Mouse (Mus musculus) thymus, adult 2 months (tissue): Measurements from ENCODE around the gene Adgrg2. TPM values are rescaled to one million over a fixed set of nuclear protein-coding genes. Genes with fewer than 3 reads are reported as not detected.

Experiments
- DNase-seq: peaks from one replicate; pipeline ENCODE4 v3.0.0; 2021
- H3K27ac ChIP-seq: fragments of 200-500 bp; 2 replicates; pipeline ENCODE4 v1.5.1; 2012; ENCODE audit warnings: low read length, control low read depth; ENCODE audit not compliant: control insufficient read depth, insufficient read depth
- H3K27me3 ChIP-seq: fragments of 200-500 bp; 2 replicates; pipeline ENCODE4 v1.6.1; 2012; ENCODE audit warnings: mild to moderate bottlenecking, low read length, moderate library complexity, mixed read lengths; ENCODE audit not compliant: control insufficient read depth, insufficient read depth
- H3K36me3 ChIP-seq: fragments of 200-500 bp; 2 replicates; pipeline ENCODE4 v1.6.1; 2012; ENCODE audit warnings: mild to moderate bottlenecking, low read length, moderate library complexity; ENCODE audit not compliant: control insufficient read depth, insufficient read depth
- H3K4me1 ChIP-seq: fragments of 200-500 bp; replicated peaks from 2 replicates; pipeline ENCODE4 v1.6.1; 2012; ENCODE audit warnings: low read length; ENCODE audit not compliant: control insufficient read depth, insufficient read depth
- H3K4me3 ChIP-seq: fragments of 200-500 bp; 2 replicates; pipeline ENCODE4 v1.5.1; 2012; ENCODE audit warnings: mild to moderate bottlenecking, low read length, control low read depth, moderate library complexity; ENCODE audit not compliant: control insufficient read depth, insufficient read depth
- CTCF ChIP-seq: fragments of 200-500 bp; IDR thresholded peaks from 2 replicates; pipeline ENCODE4 v1.5.1; 2012; ENCODE audit warnings: mild to moderate bottlenecking, control low read depth, low read length, moderate library complexity, borderline replicate concordance; ENCODE audit not compliant: control insufficient read depth, poor library complexity, insufficient read depth; ENCODE audit errors: extremely low read depth
- POLR2A ChIP-seq: fragments of 200-500 bp; IDR thresholded peaks from 2 replicates; pipeline ENCODE4 v1.6.1; 2012; ENCODE audit warnings: mild to moderate bottlenecking, low read length, control low read depth, moderate library complexity; ENCODE audit not compliant: control insufficient read depth, poor library complexity, insufficient read depth; ENCODE audit errors: extremely low read depth
- WGBS: fragments of 180-500 bp; shearing (Covaris S2); methylation state at CpG from one replicate; pipeline ENCODE4 v1.1.7; 2018; 5-methylcytosine and 5-hydroxymethylcytosine counted together
- polyA plus RNA-seq: library from polyadenylated mRNA; depleted of rRNA; stranded (reverse); fragments of >200 nt; gene quantifications from 2 replicates; pipeline ENCODE4 v1.2.3, GENCODE M21; 2012

Adgrg2 gene
- polyA plus RNA-seq, 1 experiment, result 4.0 TPM

DNA sequence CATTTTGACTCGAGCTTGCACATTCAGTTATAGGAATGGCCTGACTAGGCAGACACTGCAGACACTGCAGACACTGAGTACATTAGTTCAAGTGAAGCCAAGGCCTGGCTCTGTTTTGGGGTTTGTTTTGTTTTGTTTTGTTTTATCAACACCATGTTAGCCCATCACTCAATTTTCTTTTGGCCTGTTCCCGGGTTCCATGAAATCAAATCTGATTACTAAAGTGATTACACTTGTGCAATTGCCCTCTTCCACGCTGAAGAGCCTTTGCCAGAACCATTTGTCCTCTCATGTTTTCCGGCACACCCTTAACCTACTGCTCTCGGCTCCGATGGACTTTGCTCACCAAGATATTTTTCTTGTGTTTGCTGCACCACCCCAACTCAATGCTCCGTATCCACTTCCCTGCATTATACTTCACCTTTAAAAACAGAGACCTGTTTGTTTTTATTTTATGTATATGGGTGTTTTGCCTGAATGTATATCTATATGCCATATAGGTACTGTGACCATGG, 23.4 kb downstream of the Adgrg2 start:
- no peak for DNase-seq
- 83% methylated on average over 7 of the region's 7 CpGs for WGBS
- Histone ChIP-seq H3K4me3 (no peak overlapping the region), H3K4me1 (no peaks in the 10 kb centered on the region), H3K36me3 (no peaks in the 10 kb centered on the region), H3K27me3 (no peaks in the 10 kb centered on the region), H3K27ac (no peak overlapping the region)
- TF ChIP-seq CTCF (no peak), POLR2A (no peak)

DNA sequence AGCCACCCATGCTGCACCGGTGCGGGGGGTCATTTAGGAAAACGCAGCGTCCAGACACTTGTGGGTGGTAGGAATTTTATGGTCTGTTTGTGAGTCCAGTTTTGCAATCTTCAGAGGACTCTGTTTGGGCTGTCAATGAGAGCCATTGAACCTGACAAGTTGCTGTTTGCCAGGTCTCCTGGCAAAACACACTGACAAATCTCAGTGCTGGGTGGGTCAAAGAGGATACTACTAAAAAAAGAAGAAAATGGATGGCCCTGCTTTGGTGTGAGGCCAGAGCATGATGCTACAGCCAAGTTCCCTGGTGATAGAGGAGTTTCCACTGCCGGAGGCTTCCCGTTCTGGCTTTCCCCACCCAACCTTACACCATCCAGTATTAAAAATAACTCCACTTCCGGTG, 27.9 kb downstream of the Adgrg2 start:
- no peak overlapping the region for H3K27ac ChIP-seq
- H3K4me1 ChIP-seq, result no peaks in the 10 kb centered on the region
- H3K36me3 ChIP-seq, result no peaks in the 10 kb centered on the region
- 95% methylated on average over 7 of the region's 7 CpGs for WGBS
- no peaks in the 10 kb centered on the region for H3K27me3 ChIP-seq
- no peak for DNase-seq
- no peak overlapping the region for H3K4me3 ChIP-seq
- no peak for TF ChIP-seq CTCF
- no peak for TF ChIP-seq POLR2A

DNA sequence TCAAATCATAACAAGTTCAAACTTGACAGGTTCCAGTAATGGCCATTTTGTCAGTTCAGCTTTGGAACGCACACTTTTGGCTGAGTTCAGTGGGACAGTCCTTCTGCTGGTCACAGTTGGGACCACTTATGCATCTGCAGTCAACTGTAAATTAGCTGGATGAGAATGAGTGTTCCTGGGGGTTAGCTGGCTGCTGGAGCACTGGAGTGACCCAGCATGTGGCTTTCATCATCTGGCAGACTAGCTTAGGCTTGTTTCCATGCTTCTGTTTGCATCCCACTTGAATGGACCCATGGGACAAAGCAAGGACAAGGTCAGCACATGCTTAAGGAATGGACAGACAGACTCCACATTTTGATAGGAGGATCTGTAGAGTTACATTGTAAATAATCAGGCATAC, 33.2 kb downstream of the Adgrg2 start:
- TF ChIP-seq POLR2A, result no peak
- TF ChIP-seq CTCF, result no peak
- H3K4me1 ChIP-seq, result no peaks in the 10 kb centered on the region
- H3K27me3 ChIP-seq, result no peaks in the 10 kb centered on the region
- H3K4me3 ChIP-seq, result no peak overlapping the region
- no peak overlapping the region for H3K27ac ChIP-seq
- H3K36me3 ChIP-seq, result no peaks in the 10 kb centered on the region
- 71% methylated on average over 1 of the region's 1 CpGs for WGBS
- DNase-seq, result no peak

DNA sequence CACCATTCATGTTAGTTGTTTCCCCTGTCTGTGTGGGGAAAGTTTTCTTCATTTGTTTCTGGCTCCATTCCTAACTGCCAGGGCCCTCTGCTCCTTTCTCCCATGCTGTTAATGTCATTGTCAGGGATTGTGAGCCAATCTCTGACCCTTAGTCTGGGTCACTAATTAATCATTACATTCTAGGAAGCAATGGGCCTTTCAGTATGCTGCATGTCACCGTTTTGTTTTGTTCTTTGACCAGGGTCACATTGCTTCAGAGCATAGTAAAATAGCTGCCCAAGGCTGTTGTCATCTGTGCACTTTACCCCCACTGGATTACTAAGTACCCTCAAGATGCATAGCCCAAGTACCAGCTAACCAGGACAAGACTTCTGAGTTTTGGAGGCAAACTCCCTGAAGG, 36.0 kb downstream of the Adgrg2 start:
- 77% methylated on average over 1 of the region's 1 CpGs for WGBS

DNA sequence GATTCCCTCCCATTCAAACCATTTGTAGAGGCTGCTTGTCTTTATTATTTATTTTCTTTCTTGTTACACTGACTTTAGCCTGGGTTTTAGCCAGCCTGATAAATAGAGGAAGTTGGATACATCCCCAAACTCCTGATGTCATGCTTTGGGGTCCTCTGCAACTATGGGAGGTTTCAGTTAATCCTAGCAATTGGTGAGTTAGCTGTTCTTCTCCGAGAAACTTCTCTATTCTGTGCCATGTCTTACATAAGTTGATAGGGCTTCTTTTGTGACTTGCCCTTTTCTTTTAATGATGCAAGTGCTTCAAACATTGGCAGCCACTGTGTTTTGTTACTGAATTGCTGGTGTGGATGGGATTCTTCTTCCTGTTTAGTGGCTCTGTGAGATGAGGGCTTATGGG, 36.4 kb downstream of the Adgrg2 start:
- no peak overlapping the region for H3K4me3 ChIP-seq
- no peak for TF ChIP-seq CTCF
- no peak for TF ChIP-seq POLR2A
- 78% methylated on average over 1 of the region's 1 CpGs for WGBS
- no peaks in the 10 kb centered on the region for H3K27me3 ChIP-seq
- H3K4me1 ChIP-seq, result no peaks in the 10 kb centered on the region
- no peak overlapping the region for H3K27ac ChIP-seq
- no peaks in the 10 kb centered on the region for H3K36me3 ChIP-seq
- no peak for DNase-seq

More for the DNA sequence above, 36.0 kb downstream of the Adgrg2 start:
- TF ChIP-seq CTCF (no peak), POLR2A (no peak)
- DNase-seq, result no peak
- no peak overlapping the region for H3K27ac ChIP-seq
- H3K27me3 ChIP-seq, result no peaks in the 10 kb centered on the region
- H3K4me1 ChIP-seq, result no peaks in the 10 kb centered on the region
- H3K36me3 ChIP-seq, result no peaks in the 10 kb centered on the region
- H3K4me3 ChIP-seq, result no peak overlapping the region

DNA sequence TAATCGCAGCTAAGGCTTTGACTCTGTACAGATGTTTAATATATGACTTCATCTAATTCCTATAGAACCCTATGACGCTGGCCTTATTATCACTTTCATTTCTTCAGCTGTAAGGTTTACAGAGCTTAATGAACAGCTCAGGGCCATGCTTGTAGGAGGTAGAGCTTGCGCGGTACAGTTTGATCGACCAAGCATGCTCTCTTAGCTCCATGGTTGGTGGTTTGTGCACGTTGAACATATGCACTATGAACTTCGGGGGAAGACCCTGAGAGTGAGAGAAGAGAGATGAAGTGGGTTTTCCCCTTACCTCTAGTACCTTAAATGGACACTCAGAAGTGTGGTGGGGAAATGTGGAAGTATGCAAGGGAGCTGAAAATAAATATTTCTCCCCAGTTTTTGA, 41.7 kb downstream of the Adgrg2 start:
- Histone ChIP-seq H3K4me1 (no peaks in the 10 kb centered on the region), H3K4me3 (no peak overlapping the region), H3K27ac (no peak overlapping the region), H3K36me3 (no peaks in the 10 kb centered on the region), H3K27me3 (no peaks in the 10 kb centered on the region)
- WGBS, result 95% methylated on average over 7 of the region's 7 CpGs
- no peak for DNase-seq
- TF ChIP-seq POLR2A (no peak), CTCF (no peak)

DNA sequence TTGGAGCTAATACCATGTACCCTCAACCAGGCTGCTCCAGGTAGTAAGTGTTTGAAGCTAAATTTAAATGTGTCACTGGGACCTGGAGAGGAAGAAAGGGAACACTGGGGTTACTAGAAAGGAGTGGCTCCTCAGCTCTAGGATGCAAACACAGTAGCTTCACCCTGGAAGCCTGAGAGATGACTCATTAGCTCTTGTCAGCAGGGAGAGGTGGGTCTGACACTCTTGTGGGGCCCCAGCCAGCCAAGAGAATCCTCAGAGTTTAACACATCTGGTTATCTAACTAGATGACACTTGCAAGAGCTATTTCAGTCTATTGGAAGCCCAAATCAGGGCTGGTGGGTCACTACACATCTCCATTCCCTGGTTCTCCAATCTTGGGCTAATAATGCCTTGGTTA, 50.8 kb downstream of the Adgrg2 start:
- Histone ChIP-seq H3K27me3 (no peaks in the 10 kb centered on the region), H3K4me1 (no peaks in the 10 kb centered on the region), H3K4me3 (no peak overlapping the region), H3K27ac (no peak overlapping the region), H3K36me3 (no peaks in the 10 kb centered on the region)
- TF ChIP-seq CTCF (no peak), POLR2A (no peak)
- no peak for DNase-seq
